Mouse (Mus musculus) stomach, embryonic 16.5 days (tissue): Measurements from ENCODE around the gene Wbp11. TPM values are rescaled to one million over a fixed set of nuclear protein-coding genes. Genes with fewer than 3 reads are reported as not detected.

ENCODE experiments used
- microRNA-seq: library from miRNA; unstranded; fragments of <30 nt; microRNA quantifications from one replicate; pipeline ENCODE4, GENCODE M21; 2016
- polyA plus RNA-seq: library from polyadenylated mRNA; unstranded; fragments of >200 nt; fragmentation: Nextera tagmentation; extraction: Ambion mirVana; gene quantifications from 2 replicates; pipeline ENCODE4 v1.2.1, GENCODE M21; 2015

Wbp11 gene
- polyA plus RNA-seq, 1 experiment from 2014 or later, result 85.0 TPM

Small RNA genes within 50 kb of the gene (microRNA-seq; reads per million reads assigned to microRNA genes)
- gene Gm44364, result not detected

Other genes with a start within 250 kb of the Wbp11 start
- gene Plbd1, start 166.3 kb downstream of the Wbp11 start, polyA plus RNA-seq, result 32.8 and 37.3 TPM in 2 replicates
- 8.5 and 8.7 TPM in 2 replicates for gene Gucy2c, start 46.5 kb downstream of the Wbp11 start, polyA plus RNA-seq
- 0.83 and 0.89 TPM in 2 replicates for gene Hist4h4, start 23.8 kb downstream of the Wbp11 start, polyA plus RNA-seq
- 180 and 196 TPM in 2 replicates for gene H2afj, start 20.0 kb downstream of the Wbp11 start, polyA plus RNA-seq
- 0.46 and 2.6 TPM in 2 replicates for gene BC049715, start 607 bp downstream of the Wbp11 start, polyA plus RNA-seq
- gene Smco3, start 7.2 kb upstream of the Wbp11 start, polyA plus RNA-seq, result 1.2 and 2.2 TPM in 2 replicates
- 6.9 and 7.9 TPM in 2 replicates for gene Art4, start 29.5 kb upstream of the Wbp11 start, polyA plus RNA-seq
- gene Mgp, start 47.6 kb upstream of the Wbp11 start, polyA plus RNA-seq, result 224 and 245 TPM in 2 replicates
- 41.0 and 44.8 TPM in 2 replicates for gene Erp27, start 93.9 kb upstream of the Wbp11 start, polyA plus RNA-seq
- gene Pde6h, start 95.6 kb upstream of the Wbp11 start, polyA plus RNA-seq, result 0.06 TPM in 1 of 2 replicates, not detected in the other
- 57.8 and 69.5 TPM in 2 replicates for gene Arhgdib, start 113.7 kb upstream of the Wbp11 start, polyA plus RNA-seq